Mouse (Mus musculus) forebrain, embryonic 14.5 days (tissue): ENCODE measurements around the gene Pm20d1. TPM values are rescaled to one million over a fixed set of nuclear protein-coding genes. Genes with fewer than 3 reads are reported as not detected.
"Not testable (repeated sequence)": the region's sequence is repeated elsewhere in the genome, so short reads cannot be mapped to it uniquely, and the experiment has no call there.

Experiments used
- ATAC-seq: fragments of 200-750 bp; cut with Nextera tagmentation; 2 replicates; pipeline ENCODE4 v1.8.0; 2017; ENCODE audit warnings: mild to moderate bottlenecking, moderate library complexity
- DNase-seq: peaks from one replicate; pipeline ENCODE4 v3.0.0-alpha.2; 2015; ENCODE audit warnings: low spot score
- H3K27ac ChIP-seq: fragments of 300-500 bp; sonication (generic); 2 replicates; pipeline ENCODE4 v1.5.1; 2014; ENCODE audit warnings: low read depth, mild to moderate bottlenecking, control low read depth, low read length, moderate library complexity
- H3K27me3 ChIP-seq: fragments of 300-500 bp; sonication (generic); replicated peaks from 2 replicates; pipeline ENCODE4 v1.6.1; 2014; ENCODE audit warnings: low read length, control low read depth, mixed read lengths; ENCODE audit not compliant: control insufficient read depth, insufficient read depth
- H3K36me3 ChIP-seq: fragments of 300-500 bp; sonication (generic); 2 replicates; pipeline ENCODE4 v1.6.1; 2014; ENCODE audit warnings: low read length, control low read depth; ENCODE audit not compliant: control insufficient read depth, insufficient read depth
- H3K4me1 ChIP-seq: fragments of 300-500 bp; sonication (generic); 2 replicates; pipeline ENCODE4 v1.6.1; 2014; ENCODE audit warnings: antibody characterized with exemption, low read length, control low read depth; ENCODE audit not compliant: control insufficient read depth, insufficient read depth
- H3K4me2 ChIP-seq: fragments of 300-500 bp; sonication (generic); 2 replicates; pipeline ENCODE4 v1.6.1; 2014; ENCODE audit warnings: mild to moderate bottlenecking, control low read depth, low read length
- H3K4me3 ChIP-seq: fragments of 300-500 bp; sonication (generic); 2 replicates; pipeline ENCODE4 v1.5.1; 2014; ENCODE audit warnings: low read depth, low read length, control low read depth
- H3K9ac ChIP-seq: fragments of 300-500 bp; sonication (generic); 2 replicates; pipeline ENCODE4 v1.6.1; 2014; ENCODE audit warnings: mild to moderate bottlenecking, low read length, control low read depth, moderate library complexity
- H3K9me3 ChIP-seq: fragments of 300-500 bp; sonication (generic); replicated peaks from 2 replicates; pipeline ENCODE4 v1.6.1; 2016; ENCODE audit warnings: low read length, control low read depth, mixed read lengths; ENCODE audit not compliant: control insufficient read depth
- WGBS: fragments of 180-500 bp; shearing (Covaris S2); extraction: QIAGEN DNeasy Blood & Tissue Kit; methylation state at CpG from one replicate; pipeline ENCODE4 v1.1.7; 2014; 5-methylcytosine and 5-hydroxymethylcytosine counted together
- polyA plus RNA-seq: library from polyadenylated mRNA; unstranded; fragments of >200 nt; fragmentation: Nextera tagmentation; extraction: Ambion mirVana; gene quantifications from 2 replicates; pipeline ENCODE4 v1.2.1, GENCODE M21; 2014

The Pm20d1 gene
- polyA plus RNA-seq, 1 experiment from 2014 or later, result 0.42 TPM

DNA sequence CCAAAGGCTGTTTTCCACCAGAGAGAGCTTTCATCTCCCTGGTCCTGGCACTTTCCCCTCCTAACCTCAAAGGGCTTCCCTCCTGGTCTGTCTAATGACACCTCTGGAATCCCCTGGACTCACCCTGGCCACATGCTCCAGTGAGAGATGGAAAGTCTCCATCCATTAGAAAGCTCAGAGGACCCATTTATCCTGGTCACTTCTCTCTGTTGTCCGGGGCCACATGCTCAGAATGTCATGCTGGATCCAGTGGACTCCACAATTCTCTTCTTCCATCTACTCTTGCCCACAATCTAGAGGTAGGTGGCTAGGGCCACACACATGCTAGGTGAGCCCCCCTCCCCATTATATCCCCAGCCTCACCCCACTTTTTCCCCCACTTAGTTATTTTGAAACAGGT is 11.8 kb downstream of the Pm20d1 start:
- no peak for ATAC-seq
- no peak overlapping the region for H3K9ac ChIP-seq

DNA sequence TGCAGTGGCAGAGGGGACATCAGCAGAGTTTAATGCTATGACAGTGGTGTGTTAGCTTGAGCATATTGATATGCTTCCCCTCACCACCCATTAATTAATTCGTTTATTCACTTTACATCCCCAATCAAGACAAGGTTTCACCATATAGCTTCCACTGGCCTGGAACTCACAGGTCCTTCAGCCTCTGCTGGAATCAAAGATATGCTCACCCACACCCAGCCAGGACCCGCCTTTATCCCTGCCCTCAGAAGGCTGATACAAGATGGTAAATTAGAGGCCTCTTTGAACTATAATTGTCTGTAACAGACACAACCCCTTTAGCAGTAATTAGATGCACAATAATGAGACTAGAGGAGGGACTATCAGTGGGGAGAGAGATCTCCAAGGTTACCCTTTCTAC is 12.5 kb downstream of the Pm20d1 start:
- Histone ChIP-seq H3K9me3 (no peaks in the 10 kb centered on the region), H3K27ac (no peak overlapping the region), H3K36me3 (no peaks in the 10 kb centered on the region), H3K27me3 (no peaks in the 10 kb centered on the region), H3K4me1 (no peaks in the 10 kb centered on the region), H3K4me2 (no peak overlapping the region), H3K4me3 (no peak overlapping the region), H3K9ac (no peak overlapping the region)
- no peak for DNase-seq
- WGBS, result 58% methylated on average over 2 of the region's 2 CpGs
- ATAC-seq, result no peak

More for the DNA sequence above, 11.8 kb downstream of the Pm20d1 start:
- H3K36me3 ChIP-seq, result no peaks in the 10 kb centered on the region
- 96% methylated on average over 1 of the region's 1 CpGs for WGBS
- no peak overlapping the region for H3K4me2 ChIP-seq
- H3K9me3 ChIP-seq, result no peaks in the 10 kb centered on the region
- DNase-seq, result no peak
- no peak overlapping the region for H3K4me3 ChIP-seq
- H3K27ac ChIP-seq, result no peak overlapping the region
- H3K27me3 ChIP-seq, result no peaks in the 10 kb centered on the region
- no peaks in the 10 kb centered on the region for H3K4me1 ChIP-seq

DNA sequence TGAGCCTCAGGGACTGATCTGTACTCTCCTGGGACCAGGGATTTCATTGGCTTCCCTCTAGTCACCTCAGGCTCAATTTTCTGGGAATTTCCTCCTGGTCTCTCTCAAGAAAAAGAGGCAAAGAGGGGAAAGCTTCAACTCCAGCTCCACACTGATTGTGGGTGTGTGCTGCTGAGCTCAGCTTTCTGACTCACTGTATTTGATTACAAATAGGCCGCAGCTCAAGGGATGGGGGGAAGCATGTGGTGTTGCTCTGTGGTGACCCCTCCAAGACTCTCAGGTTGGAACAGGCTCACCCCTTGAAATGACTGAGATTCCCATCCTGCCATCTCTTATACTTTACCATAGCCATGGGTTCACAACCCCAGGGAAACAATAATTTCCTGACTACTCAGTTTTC is 14.2 kb downstream of the Pm20d1 start:
- Histone ChIP-seq H3K27ac (no peak overlapping the region), H3K36me3 (no peaks in the 10 kb centered on the region), H3K4me2 (no peak overlapping the region), H3K27me3 (no peaks in the 10 kb centered on the region), H3K9me3 (no peaks in the 10 kb centered on the region), H3K9ac (no peak overlapping the region), H3K4me3 (no peak overlapping the region), H3K4me1 (no peaks in the 10 kb centered on the region)
- no peak for ATAC-seq
- 90% methylated on average over 1 of the region's 1 CpGs for WGBS
- no peak for DNase-seq

DNA sequence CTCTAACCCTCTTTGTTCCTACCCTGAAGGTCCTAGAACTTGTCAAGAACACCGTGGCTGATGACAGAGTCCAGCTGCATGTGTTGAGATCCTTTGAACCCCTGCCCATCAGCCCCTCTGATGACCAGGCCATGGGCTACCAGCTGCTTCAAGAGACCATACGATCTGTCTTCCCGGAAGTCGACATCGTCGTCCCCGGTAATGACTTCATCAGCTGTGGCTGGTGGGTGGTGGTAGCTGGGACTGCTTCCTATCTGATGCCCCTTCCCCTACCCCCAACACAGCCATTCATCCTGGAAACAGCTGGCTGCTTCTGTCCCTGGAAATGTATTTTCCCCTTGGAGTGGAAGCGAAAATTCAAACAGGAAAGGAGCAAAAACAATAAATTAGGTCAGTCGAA is 14.8 kb downstream of the Pm20d1 start:
- no peak overlapping the region for H3K27ac ChIP-seq
- no peaks in the 10 kb centered on the region for H3K4me1 ChIP-seq
- no peak overlapping the region for H3K4me2 ChIP-seq
- no peak for DNase-seq
- H3K27me3 ChIP-seq, result no peaks in the 10 kb centered on the region
- 90% methylated on average over 9 of the region's 9 CpGs for WGBS
- no peaks in the 10 kb centered on the region for H3K36me3 ChIP-seq
- no peak for ATAC-seq
- no peak overlapping the region for H3K9ac ChIP-seq
- H3K4me3 ChIP-seq, result no peak overlapping the region
- no peaks in the 10 kb centered on the region for H3K9me3 ChIP-seq

DNA sequence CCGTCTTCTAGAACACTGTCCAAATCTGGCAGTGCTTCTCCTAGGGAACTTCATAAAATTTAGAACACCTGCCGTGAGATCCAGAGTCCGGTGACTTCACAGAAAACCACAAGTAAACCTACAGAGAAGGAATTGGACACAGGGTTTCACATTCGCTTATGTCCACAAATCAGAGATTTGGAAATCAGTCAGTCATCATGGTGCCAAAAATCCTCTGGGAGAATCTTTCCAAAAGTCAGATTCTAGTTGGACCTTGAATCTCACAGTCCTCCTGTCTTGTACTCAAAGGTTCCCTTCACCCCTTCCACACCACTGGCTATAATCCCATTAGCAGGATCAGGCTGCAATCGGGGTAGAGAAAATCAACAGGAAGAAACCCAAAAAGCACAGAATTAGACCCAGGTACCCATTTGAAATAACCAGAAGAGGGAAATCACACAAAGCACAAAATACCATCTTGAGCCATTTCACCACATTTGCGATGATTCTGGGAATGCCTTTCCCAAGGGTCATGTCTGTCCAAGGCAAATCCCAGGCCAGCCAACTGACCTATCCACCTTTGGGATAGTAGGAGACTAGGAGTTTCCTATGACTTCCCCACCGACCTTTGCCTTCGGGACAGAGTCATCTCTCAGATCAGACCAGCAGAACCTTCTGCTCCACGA is 15.6 kb downstream of the Pm20d1 start:
- no peak overlapping the region for H3K9ac ChIP-seq
- H3K4me1 ChIP-seq, result no peaks in the 10 kb centered on the region
- H3K27ac ChIP-seq, result no peak overlapping the region
- DNase-seq (no peak), ATAC-seq (no peak)
- H3K4me3 ChIP-seq, result no peak overlapping the region
- WGBS, result 80% methylated on average over 9 of the region's 9 CpGs
- H3K9me3 ChIP-seq, result no peaks in the 10 kb centered on the region
- H3K4me2 ChIP-seq, result no peak overlapping the region
- H3K27me3 ChIP-seq, result no peaks in the 10 kb centered on the region
- no peaks in the 10 kb centered on the region for H3K36me3 ChIP-seq

DNA sequence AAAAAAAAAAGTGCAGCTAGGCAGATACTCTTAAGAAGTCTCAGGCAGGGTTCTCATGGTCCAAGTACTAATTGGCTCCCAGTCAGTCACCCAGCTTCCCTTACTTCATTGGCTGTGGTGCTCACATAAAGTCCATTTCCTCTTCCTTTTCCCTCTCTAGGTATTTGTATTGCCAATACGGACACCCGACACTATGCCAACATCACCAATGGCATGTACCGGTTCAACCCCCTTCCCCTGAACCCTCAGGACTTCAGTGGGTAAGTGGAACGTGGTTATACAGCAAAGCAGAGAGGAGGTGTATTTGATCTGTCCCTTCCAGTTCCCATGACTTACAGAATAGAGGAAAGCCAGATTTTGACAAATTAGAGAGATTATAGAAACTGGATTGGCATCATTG is 16.6 kb downstream of the Pm20d1 start:
- H3K9me3 ChIP-seq, result no peaks in the 10 kb centered on the region
- no peaks in the 10 kb centered on the region for H3K36me3 ChIP-seq
- no peak overlapping the region for H3K4me2 ChIP-seq
- ATAC-seq (no peak), DNase-seq (no peak)
- no peaks in the 10 kb centered on the region for H3K4me1 ChIP-seq
- H3K27me3 ChIP-seq, result no peaks in the 10 kb centered on the region
- no peak overlapping the region for H3K9ac ChIP-seq
- no peak overlapping the region for H3K4me3 ChIP-seq
- no peak overlapping the region for H3K27ac ChIP-seq
- WGBS, result 94% methylated on average over 4 of the region's 4 CpGs

DNA sequence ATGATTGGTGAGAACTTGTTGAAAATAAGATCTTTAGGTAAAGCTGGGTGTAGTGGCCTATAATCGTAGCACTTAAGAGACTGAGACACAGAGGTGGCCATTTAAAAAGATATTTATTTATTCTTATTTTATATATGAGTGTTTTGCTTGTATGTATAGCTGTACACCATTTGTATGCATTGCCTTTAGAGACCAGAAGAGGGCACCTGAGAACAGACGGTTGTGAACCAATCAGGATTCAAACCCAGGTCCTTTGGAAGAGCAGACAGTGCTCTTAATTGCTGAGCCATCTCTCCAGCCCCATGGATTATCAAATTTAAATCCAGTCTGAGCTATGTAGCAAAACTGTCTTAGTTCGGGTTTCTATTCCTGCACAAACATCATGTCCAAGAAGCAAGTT is 17.0 kb downstream of the Pm20d1 start:
- Histone ChIP-seq H3K36me3 (no peaks in the 10 kb centered on the region), H3K4me1 (no peaks in the 10 kb centered on the region), H3K4me3 (no peak overlapping the region), H3K27ac (no peak overlapping the region), H3K9me3 (no peaks in the 10 kb centered on the region), H3K27me3 (no peaks in the 10 kb centered on the region), H3K4me2 (no peak overlapping the region), H3K9ac (no peak overlapping the region)
- DNase-seq, result no peak
- 84% methylated on average over 3 of the region's 3 CpGs for WGBS
- ATAC-seq, result no peak

DNA sequence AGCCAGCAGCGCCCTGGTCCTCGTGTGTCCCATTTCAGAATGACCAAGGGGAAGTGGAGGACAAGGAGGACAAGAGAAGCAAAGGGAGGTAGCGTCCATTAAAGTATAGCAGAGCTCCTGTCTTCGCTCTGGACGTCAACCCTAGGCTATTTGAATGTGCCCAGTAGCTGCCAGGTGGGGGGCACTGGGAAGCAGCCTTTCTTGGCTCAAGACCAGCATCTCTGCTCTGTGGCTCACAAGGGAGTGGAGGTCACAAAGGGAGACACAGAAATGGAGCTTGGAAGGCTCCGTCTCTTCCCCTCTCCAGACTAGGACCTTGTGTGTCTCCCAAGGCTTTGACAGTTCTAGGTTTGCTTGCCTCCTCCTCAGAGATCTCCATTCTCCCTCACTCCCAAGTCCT is 19.7 kb downstream of the Pm20d1 start:
- no peak overlapping the region for H3K4me2 ChIP-seq
- WGBS, result 79% methylated on average over 6 of the region's 6 CpGs
- H3K4me1 ChIP-seq, result no peaks in the 10 kb centered on the region
- H3K4me3 ChIP-seq, result no peak overlapping the region
- no peaks in the 10 kb centered on the region for H3K27me3 ChIP-seq
- H3K36me3 ChIP-seq, result no peaks in the 10 kb centered on the region
- ATAC-seq, result no peak
- DNase-seq, result no peak
- no peaks in the 10 kb centered on the region for H3K9me3 ChIP-seq
- no peak overlapping the region for H3K9ac ChIP-seq
- H3K27ac ChIP-seq, result no peak overlapping the region

DNA sequence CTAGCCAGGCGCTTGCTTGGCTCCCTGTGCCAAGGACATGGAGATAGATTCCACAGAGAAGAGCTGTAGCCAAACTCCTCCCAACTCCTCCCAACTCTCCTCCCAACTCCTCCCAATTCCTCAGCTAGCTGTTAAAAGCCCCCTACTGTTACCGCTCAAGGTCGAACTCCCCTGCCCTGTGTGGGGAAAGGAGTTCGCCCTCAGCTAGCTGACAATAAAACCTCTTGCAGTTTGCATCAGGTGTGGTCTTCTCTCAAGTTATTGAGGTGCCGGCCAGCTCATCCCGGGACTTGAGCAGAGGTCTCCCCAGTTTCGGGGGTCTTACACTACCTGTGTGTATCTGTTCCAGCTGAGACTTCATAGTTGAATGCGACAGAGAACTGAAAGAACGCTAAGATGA is 23.2 kb downstream of the Pm20d1 start:
- not testable (repeated sequence) for H3K4me2 ChIP-seq, H3K36me3 ChIP-seq, H3K27me3 ChIP-seq, H3K4me3 ChIP-seq, H3K9ac ChIP-seq, ATAC-seq, DNase-seq, H3K27ac ChIP-seq, H3K9me3 ChIP-seq, H3K4me1 ChIP-seq
- WGBS, result 73% methylated on average over 8 of the region's 9 CpGs
